Mouse (Mus musculus) heart, postnatal 4 days (tissue): ENCODE results near the gene Mllt3. TPM values are rescaled to one million over a fixed set of nuclear protein-coding genes. Genes with fewer than 3 reads are reported as not detected.

ENCODE experiments used
- DNase-seq: peaks from one replicate; pipeline ENCODE4 v3.0.0; 2021
- total RNA-seq, 2 experiments: library from RNA; stranded (reverse); gene quantifications; 2 replicates each; pipeline ENCODE4 v1.2.3; 2021

The Mllt3 gene
- total RNA-seq, 2 experiments from 2014 or later: 14.0 to 17.7 TPM

GRCm38 (mm10) chr4:87870563-87870962 lies 162.6 kb downstream of the Mllt3 start:
- DNase-seq: no peak

GRCm38 (mm10) chr4:87866564-87866963 lies 166.6 kb downstream of the Mllt3 start:
- no peak for DNase-seq

DNA sequence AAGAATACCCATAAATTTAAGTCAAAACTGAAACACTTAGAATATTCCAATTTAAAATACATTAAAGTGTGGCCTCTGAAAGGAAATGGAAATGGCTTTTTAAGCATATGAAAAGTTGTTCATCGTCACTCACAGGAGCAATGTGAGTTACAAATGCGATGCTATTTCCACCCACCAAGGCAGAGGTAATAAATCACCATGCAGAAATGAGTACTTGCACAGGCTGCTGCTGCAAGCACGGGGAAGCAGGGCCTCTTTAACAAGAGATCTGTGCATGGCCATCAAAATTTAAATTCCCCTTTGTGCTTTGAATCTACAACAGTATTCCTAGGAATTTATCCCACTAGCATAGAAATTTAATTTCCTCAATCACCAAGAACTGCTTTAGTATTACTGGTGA lies 167.3 kb downstream of the Mllt3 start:
- no peak for DNase-seq

DNA sequence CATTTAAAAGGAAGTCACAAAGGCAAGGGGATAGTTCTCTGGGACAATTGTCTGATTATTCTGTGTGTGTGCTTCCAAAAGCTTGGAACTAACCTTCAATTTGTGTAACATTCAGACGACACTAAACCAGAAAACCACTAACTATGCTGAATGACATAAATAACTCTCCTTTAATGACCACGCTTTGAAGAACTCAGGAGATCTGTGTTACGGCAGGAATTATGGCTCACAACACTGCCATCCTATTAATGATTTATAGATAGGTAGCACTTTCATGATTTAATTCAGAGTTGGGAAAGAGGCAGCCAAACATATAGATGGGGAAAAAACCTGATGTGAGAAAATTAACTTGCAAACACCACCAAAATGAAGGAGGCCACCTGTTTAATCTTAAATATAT lies 168.1 kb downstream of the Mllt3 start:
- no peak for DNase-seq

DNA sequence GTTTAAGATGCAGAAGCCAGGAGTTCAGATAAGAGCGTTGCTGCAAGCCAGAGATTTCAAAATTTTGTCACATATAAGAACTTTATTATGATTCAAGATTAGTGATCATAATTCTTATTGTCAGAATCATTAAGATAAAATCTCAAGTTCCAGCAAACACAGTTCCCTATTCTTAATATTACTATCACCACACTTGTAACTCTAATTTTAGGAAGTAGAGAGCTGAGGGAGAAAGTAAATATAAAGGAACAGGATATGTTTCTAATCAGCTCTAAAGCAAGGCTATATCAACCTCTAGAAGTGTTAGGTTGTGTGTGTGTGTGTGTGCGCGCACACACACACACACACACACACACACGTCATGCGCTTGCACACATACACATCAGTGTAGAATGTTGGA lies 170.0 kb downstream of the Mllt3 start:
- DNase-seq: no peak

DNA sequence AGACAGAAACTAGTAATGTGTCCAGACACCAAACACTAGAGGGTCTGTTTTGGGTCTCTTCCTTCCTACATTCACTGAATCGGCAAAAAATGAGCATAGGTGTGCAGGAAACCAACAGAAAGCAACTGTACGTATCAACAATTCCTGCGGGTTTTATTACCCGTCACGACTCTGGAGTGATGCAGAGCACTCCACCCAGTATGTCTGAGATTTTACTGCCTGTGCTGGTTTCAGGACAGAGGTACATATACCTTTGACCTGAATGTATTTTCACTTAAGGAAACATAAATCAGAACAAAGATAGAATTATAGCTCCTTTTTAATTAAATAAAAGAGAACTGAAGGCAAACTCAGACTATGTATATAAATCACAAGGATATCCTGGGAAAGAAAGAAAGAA lies 172.4 kb downstream of the Mllt3 start:
- DNase-seq: no peak

DNA sequence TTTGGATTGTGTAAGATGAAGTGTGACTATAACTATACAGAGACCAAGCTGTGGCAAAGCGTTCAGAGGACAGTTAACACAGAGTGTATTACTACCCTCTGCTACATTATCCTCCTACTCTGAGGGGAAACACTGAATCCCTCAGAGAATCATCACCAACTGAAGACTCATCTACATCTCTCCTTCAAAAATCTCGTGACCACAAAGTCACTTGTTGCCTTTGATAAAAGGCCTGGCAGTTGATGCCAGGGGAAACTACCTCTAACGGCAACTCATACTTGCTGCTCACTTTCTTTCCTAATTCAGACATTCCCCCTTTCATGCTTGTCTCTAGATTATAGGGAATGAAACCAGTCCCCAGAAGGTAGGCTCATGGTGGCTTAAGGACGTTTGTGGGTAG lies 174.0 kb downstream of the Mllt3 start:
- DNase-seq: no peak

GRCm38 (mm10) chr4:87857982-87858381 lies 175.2 kb downstream of the Mllt3 start:
- no peak for DNase-seq

GRCm38 (mm10) chr4:87852461-87852860 lies 180.7 kb downstream of the Mllt3 start:
- peak; percentile 15 for DNase-seq

- DNase-seq: no peak
Observed at GRCm38 (mm10) chr4:87850051-87850450, 183.1 kb downstream of the Mllt3 start.

- DNase-seq: no peak
Observed at GRCm38 (mm10) chr4:87844668-87845210, 188.4 kb downstream of the Mllt3 start.

- no peak for DNase-seq
Observed at GRCm38 (mm10) chr4:87840210-87840910, 192.8 kb downstream of the Mllt3 start.

DNA sequence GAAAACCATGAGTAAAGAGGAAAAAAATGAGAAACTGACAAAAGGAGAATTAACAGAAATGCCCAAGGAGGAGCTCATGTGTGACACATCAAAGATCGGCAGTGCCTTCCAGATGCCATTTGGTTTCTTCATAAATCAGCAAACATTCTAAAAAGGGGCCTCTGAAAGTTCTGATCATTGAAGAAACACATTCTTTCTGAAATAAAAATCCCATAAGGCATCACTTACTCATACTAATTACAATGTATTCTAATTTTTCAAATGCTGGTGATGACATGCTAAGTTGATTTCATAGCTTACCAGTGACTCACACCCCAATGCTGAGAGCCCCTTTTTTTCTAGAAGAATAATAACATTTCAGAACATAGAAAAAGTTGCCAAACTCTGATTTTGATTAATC lies 194.4 kb downstream of the Mllt3 start:
- no peak for DNase-seq

DNA sequence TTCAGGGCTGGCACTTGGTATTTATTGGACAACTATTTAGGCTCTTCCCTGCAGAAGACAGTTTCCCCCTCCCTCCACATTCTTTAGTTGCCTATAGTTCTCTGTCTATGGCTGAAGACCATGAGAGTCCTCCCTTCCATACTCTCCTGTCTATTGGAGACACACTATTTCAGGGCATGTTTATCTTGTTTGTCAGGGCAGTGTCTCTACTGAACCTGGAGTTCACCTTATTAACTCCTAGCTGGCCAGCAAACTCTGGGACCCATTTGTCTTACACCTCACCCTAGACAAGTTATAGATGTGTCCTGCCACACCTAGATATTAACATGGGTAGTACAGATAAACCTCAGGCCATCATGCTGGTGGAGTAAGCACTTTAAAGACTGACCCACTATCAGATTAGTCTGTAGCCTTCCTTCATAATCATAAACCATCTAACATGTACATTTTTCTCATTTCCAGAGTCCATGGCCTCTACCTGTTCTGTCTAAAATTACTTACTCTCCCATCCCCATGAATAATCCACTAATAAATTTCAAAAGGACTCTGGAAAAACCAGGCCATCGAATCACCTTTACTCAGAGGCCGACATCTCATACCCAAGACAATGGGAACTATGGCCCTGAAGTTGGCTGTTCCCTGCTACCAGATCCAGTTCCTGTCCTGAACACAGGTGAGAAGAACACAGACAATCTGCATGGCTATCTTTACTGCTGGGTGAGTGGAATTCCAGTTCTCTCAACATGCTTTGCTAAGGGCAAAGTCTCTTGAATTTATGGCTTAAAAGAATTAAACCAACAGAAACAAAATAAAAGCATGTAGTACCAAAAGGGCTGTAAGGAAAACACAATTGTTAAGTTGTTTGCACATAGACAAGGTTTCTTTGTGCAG lies 195.4 kb downstream of the Mllt3 start:
- no peak for DNase-seq

- no peak for DNase-seq
Observed at GRCm38 (mm10) chr4:87836257-87836656, 196.9 kb downstream of the Mllt3 start.

DNA sequence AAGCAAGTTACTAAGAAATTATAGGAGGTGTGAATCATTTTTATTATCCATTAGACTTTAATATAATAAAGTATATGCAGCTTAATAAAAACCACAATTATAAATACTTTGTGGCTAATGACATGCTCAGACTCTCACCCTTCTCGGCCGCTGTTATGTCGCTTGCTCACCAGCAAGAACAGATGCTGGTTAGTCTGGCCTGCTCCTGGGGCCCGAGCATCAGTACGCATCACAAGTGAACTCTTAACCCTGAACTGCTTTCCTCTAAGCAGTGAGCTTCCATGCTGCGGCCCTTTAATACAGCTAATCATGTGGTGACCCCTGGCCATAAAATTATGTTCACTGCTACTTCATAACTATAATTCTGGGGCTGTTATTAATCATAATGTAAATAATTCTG lies 198.0 kb downstream of the Mllt3 start:
- no peak for DNase-seq

GRCm38 (mm10) chr4:87834310-87834709 lies 198.9 kb downstream of the Mllt3 start:
- DNase-seq: no peak

DNA sequence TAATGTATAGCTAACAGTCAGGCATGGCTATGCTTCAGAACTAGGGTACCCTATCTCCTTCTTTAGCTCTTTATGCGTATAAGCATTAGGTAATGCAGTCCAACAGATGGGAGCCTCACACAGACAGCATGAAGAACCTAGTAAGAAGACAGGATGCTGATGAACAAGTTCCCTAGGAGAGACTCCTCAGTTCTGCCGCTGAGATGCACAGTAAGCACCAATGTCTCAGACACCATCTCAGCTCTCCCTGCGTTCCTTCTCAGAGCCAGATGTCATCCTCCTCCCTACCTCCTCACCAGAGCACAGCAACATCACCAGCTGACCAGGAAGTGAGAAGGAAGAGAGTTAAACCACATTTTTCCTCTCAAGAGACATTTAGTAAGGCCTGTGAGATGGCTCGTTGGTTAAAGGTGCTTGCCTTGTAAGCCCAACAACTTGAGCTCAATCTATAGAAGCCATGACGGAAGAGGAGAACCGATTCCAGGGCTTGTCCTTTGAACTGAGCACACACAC lies 202.3 kb downstream of the Mllt3 start:
- no peak for DNase-seq

DNA sequence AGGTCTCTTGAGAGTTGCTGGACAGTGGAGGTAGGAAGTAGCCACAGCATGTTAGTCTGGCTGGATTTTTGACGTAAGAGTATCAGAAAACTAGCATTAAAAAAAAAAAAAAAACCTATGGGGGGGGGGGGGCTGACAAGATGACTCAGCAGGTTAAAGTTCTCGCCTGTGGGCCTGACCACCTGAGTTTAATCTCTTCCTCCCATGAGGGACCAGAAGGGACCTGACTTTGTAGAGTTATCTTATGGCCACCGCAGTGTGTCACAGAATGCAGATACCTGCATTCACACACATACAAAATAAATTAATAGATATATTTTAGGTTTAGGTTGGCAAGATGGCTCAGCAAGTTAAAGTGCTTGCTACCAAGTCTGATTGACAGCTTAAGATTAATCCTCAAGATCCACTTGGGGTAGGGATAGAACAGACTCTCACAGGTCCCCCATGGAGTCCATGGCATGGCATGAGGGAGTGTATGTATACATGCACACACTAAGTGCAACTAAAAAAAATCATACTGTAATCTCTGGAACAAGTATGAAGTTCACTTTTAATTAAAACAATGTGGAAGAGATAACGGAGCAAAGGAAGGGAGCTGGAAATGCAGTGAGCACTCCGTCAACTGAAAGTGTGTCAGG lies 203.6 kb downstream of the Mllt3 start:
- DNase-seq: no peak

GRCm38 (mm10) chr4:87826336-87826735 lies 206.8 kb downstream of the Mllt3 start:
- DNase-seq: no peak

GRCm38 (mm10) chr4:87823623-87824022 lies 209.5 kb downstream of the Mllt3 start:
- no peak for DNase-seq

DNA sequence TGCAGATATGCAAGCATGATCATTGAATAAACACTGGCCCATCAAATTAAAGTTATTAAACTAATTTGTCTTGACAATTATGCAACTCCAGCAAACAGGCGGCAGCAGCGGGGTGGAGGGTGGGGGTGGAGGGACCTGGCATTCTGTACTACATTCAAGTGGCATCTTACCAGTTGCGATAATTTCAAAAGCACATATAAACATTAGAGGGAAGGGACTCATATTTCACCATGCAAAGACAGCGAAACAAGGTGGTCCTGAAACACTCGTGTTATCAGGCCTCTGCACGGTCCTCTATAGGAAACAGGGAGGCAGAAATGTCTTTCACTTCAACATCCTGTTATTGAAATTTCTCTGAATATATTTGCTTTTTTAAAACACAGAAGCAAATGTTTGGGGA lies 210.0 kb downstream of the Mllt3 start:
- DNase-seq: no peak

- DNase-seq: no peak
Observed at GRCm38 (mm10) chr4:87820911-87821310, 212.3 kb downstream of the Mllt3 start.
